Mouse (Mus musculus): ENCODE data around the gene Mul1. TPM values are rescaled to one million over a fixed set of nuclear protein-coding genes. Genes with fewer than 3 reads are reported as not detected.

Mul1 gene
- total RNA-seq, 2 experiments from 2014 or later = 63.0 to 65.1 TPM

DNA sequence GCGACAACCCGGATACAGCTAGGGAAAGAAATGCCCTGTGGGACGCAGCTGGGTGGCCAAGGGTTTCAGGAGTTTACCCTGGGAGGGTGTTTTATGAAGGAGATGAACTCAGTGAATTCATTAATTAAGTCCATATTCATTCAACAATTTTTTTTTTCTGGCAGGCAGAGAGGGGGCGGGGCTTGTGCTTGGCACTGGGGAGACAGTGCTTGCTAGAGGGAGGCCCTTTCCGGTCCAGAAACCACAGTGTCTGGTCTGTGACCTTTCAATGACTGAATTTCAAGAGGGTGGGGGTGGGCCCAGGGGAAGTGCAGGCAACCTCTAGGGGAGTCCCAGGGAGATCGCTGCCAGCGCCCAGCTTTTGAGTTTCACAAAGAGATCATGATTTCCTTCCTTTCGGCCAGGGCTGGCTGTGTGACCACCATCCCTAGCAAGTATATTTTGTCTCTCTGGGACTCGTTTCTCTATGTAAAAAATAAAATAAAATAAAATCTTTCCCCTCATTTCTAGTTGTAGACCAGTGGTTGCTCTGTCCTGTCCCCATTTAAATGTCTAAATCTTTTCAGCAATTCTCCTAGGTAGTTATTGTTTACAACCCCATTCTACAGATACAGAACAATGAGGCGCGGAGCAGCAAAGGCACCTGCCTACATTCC lies 29.5 kb downstream of the Mul1 start:
- H3K4me3 ChIP-seq = no peak overlapping the region
- intact Hi-C loops (cut with DNase I) = loop anchor here (2.0 kb wide), 1 partner anchor 41 kb away; no protein-coding TSS in a partner anchor
- peak; percentile 62 to 63 for DNase-seq (ENCODE audit: extremely low spot score in 1 of 2, low spot score in 2 of 2)
- peak overlapping the region; percentile 92 for H3K27ac ChIP-seq
- no peak for TF ChIP-seq CTCF (IDR thresholded peaks at IDR 0.05)

DNA sequence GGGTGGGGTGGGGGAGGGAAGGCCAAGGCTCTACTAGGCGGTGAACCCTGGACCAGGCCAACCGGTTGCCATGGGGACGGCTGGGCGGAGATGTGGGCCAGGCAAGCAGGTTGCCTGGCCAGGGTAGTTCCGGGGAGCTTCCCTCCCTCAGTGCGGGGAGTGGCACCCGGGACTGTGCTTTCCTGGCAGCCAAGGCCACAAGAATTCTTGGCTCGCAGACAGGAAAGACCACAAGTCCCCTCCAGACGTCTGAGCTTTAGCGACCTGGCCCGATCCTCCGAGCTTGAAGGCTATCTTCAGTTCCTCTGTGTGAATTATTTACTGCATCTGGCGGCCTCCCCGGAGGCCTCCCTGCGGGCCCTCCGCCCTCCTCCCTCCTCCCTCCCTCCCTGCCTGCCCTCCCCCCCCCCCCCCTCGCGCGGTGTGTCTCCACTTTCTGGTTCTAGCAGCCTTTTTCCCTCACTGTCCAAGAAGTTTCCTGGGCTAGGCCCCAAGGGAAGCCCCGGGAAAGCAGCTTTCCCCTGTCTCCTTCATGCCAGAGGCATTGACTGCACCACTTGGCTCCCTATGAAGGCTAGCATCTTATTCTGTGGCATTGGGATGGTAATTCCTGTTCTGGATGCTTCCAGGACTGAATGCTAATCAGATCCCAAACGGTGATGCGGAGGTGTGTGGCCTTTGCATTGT lies 30.3 kb downstream of the Mul1 start:
- H3K27ac ChIP-seq = peak overlapping the region; percentile 92
- DNase-seq (ENCODE audit: extremely low spot score in 1 of 2, low spot score in 2 of 2) = peak in 1 of 2 experiments; percentile 58
- intact Hi-C loops (cut with DNase I) = no loop called here
- TF ChIP-seq CTCF (IDR thresholded peaks at IDR 0.05) = no peak
- H3K4me3 ChIP-seq = no peak overlapping the region

DNA sequence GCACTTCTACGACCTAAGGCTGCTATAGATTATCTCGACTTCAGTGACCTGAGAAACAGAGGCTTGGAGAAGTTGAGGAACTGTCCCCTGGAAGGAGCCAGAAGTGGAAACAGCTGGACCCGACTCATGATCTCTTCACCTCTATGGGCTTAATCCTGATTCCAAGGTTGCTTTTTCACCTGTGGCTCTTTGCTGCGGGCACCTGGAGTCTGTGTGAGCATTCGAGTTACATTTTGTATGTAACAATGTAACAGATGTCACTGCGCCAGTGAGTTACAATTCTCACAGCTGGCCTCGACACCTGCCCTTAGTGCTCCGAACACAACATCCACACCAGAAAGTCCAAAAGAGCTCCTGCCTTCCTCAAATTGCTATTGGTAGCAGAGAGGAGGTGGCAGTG lies 31.0 kb downstream of the Mul1 start:
- no peak for TF ChIP-seq CTCF (IDR thresholded peaks at IDR 0.05)
- Histone ChIP-seq H3K4me3 (no peak overlapping the region), H3K27ac (peak overlapping the region; percentile 92)
- intact Hi-C loops (cut with DNase I) = no loop called here
- DNase-seq (ENCODE audit: extremely low spot score in 1 of 2, low spot score in 2 of 2) = no peak

DNA sequence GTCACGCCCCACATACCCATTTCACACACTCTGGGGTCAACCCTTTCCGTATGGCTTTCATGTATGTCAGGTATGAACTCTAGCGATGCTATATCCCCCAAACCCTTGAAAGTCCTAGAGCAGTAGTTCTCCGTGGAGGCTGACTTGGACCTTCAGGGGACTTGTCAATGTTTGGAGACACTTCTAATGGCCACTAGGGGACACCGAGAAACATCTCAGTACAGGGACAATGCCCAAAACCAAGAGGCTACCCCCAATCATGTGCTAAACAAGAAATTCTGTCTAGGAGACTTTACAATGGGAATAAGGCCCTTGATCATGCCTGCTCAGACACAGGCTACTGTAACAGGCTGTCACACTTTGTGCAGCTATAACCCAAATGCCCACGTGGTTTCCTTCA lies 32.2 kb downstream of the Mul1 start:
- Histone ChIP-seq H3K27ac (0 out of 2 replicates have a peak overlapping the region, but pooled peaks have one; percentile 15), H3K4me3 (no peak overlapping the region)
- peak; percentile 24 for TF ChIP-seq CTCF (IDR thresholded peaks at IDR 0.05)
- intact Hi-C loops (cut with DNase I) = no loop called here
- DNase-seq (ENCODE audit: extremely low spot score in 1 of 2, low spot score in 2 of 2) = no peak

DNA sequence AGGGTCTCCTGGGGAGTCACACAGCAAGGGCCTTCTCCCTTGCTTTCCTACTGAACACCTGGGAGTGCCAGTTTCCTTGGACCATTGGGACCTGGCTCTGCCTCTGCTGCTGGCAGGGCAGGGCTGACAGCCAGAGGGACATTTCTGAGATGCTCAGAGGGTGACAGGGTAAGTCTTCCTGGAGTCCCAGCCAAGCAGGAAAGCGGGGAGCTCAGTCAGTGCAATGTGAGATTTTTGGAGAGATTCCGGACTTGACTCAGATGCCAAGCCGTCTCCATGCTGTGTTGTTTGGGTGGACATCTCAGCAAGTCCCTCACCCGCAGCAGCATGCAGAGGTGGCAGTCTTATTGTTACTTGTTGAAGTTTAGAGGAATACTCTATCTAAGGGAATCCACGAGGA lies 33.0 kb downstream of the Mul1 start:
- H3K4me3 ChIP-seq = no peak overlapping the region
- TF ChIP-seq CTCF (IDR thresholded peaks at IDR 0.05) = no peak
- intact Hi-C loops (cut with DNase I) = no loop called here
- no peak for DNase-seq (ENCODE audit: extremely low spot score in 1 of 2, low spot score in 2 of 2)
- H3K27ac ChIP-seq = peak overlapping the region; percentile 47; the same call in 1 of the 2 replicates

DNA sequence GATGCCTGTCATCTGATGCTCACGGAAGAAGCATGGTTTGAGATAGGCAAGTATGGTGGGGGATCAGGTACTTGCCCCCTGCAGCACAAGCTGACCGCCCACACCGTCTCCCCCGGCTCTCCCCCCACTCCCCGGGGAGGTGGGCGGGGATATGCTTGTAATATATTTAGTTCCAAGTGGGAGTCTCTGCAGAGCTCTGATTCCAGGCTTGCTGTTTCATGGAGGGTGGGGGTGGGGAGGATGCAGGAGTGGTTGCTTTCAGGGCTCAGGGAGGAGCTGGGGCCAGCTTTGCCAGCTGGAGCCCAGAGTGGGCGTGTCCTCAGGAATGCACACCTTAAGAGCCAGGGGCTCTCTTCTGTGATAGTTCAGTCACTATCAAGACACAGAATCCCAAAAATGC lies 34.6 kb downstream of the Mul1 start:
- H3K4me3 ChIP-seq = no peak overlapping the region
- intact Hi-C loops (cut with DNase I) = no loop called here
- peak in 1 of 2 experiments; percentile 64 for DNase-seq (ENCODE audit: extremely low spot score in 1 of 2, low spot score in 2 of 2)
- TF ChIP-seq CTCF (IDR thresholded peaks at IDR 0.05) = no peak
- peak overlapping the region; percentile 71 for H3K27ac ChIP-seq

DNA sequence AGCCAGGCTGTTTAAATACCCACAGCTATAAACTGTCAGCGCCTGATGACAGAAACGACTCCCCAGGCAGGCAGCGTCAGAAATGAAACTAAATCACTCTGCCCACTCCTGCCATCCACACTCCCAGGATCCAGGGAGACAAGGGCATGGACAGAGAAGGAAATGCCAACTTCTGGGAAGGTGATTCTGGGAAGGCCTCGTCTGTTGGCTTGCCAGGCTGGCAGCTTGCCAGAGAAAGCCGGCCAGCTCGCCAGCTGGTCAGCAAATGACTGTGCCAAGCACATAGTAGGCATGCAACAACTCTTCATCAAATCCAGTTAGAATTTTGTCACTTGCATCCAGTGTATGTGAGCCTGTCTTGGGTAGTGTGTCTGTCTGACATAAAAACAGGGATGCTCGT lies 36.8 kb downstream of the Mul1 start:
- DNase-seq (ENCODE audit: extremely low spot score in 1 of 2, low spot score in 2 of 2) = no peak
- no peak overlapping the region for H3K4me3 ChIP-seq
- H3K27ac ChIP-seq = no peak overlapping the region
- TF ChIP-seq CTCF (IDR thresholded peaks at IDR 0.05) = no peak
- intact Hi-C loops (cut with DNase I) = no loop called here

DNA sequence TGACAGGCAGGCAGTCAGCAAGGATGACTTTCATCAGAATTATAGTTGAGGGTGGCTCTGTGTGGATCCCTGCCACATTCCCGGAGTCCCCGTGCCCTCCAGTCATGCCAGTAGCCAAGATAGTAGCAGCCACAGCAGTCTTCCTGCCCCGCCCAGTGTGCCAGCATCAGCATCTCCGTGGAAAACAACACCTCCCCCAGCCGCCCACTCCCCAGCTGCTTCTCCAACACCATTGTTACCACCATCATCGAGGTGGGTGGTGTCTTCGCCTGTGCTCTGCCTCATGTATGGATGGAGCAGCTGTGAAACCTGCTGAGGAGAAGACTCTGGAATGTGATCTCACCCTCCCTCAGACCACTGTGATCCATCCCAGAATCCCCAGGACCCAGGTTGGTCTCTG lies 45.1 kb downstream of the Mul1 start:
- Histone ChIP-seq H3K27ac (peak overlapping the region; percentile 81), H3K4me3 (no peak overlapping the region)
- no peak for TF ChIP-seq CTCF (IDR thresholded peaks at IDR 0.05)
- peak; percentile 78 to 88 for DNase-seq (ENCODE audit: extremely low spot score in 1 of 2, low spot score in 2 of 2)
- intact Hi-C loops (cut with DNase I) = no loop called here

DNA sequence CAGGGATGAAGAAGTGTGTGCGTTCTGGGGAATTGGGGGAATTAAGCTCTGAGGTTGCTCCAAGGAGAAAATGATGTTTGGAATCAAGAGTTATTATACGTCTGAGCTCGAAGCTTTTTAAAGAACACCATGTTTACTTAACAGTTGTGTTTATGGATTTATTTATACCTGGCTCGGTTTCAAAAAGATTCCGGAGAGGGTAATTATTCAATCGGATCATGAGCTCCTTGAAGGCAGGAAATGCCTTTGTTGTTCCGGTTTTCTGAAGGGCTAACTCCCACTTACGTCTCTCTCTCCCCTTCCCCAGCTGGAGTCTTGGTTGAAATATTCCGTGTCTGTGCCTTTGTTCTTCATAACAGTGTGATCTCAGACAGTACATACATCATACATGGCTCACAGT lies 46.5 kb downstream of the Mul1 start:
- DNase-seq (ENCODE audit: extremely low spot score in 1 of 2, low spot score in 2 of 2) = no peak
- no peak for TF ChIP-seq CTCF (IDR thresholded peaks at IDR 0.05)
- H3K4me3 ChIP-seq = no peak overlapping the region
- H3K27ac ChIP-seq = peak overlapping the region; percentile 81; the same call in 1 of the 2 replicates
- intact Hi-C loops (cut with DNase I) = no loop called here

DNA sequence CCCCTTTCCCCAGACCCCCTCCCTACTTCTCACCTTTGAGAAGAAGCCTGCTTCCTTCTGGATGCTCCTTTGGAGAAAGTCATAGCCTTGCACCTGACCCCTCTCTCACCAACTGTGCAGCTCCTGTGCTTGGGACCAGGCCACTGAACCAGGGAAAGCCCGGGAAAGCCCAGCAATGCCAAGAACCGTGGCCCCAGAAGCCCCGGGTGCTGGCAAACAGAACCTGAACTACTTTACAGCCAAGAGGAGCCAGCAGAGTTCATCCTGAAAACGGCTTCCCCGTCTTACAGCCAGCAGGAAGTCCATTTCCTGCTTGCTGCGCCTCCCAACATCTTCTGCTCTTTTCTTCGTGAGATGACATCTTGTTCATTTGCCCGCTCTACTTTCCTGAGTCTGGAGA lies 48.2 kb downstream of the Mul1 start:
- no peak overlapping the region for H3K27ac ChIP-seq
- intact Hi-C loops (cut with DNase I) = no loop called here

DNA sequence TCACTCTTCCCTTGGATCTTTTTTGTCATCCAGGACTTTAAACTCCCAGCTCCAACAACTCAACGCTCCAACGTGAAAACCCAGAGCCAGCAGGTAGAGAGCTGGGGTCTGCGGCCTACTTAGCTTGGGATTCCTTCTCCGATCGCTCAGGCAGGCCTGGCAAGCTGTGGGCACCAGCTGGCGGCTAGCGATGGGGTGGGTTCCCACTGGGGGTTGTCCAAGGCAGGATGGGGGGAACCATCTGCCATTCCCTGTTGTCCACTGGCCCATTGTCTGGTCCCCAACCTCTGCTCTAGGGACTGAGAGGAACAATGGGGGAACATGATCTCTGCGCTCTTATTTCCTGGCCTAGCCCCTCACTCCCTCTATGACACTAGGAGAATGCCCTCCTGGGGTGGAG lies 53.8 kb downstream of the Mul1 start:
- DNase-seq (ENCODE audit: extremely low spot score in 1 of 2, low spot score in 2 of 2) = no peak
- intact Hi-C loops (cut with DNase I) = no loop called here
- TF ChIP-seq CTCF (IDR thresholded peaks at IDR 0.05) = no peak
- no peak overlapping the region for H3K27ac ChIP-seq
- no peak overlapping the region for H3K4me3 ChIP-seq

More for the DNA sequence above, 48.2 kb downstream of the Mul1 start:
- no peak overlapping the region for H3K4me3 ChIP-seq
- no peak for DNase-seq (ENCODE audit: extremely low spot score in 1 of 2, low spot score in 2 of 2)
- TF ChIP-seq CTCF (IDR thresholded peaks at IDR 0.05) = no peak

DNA sequence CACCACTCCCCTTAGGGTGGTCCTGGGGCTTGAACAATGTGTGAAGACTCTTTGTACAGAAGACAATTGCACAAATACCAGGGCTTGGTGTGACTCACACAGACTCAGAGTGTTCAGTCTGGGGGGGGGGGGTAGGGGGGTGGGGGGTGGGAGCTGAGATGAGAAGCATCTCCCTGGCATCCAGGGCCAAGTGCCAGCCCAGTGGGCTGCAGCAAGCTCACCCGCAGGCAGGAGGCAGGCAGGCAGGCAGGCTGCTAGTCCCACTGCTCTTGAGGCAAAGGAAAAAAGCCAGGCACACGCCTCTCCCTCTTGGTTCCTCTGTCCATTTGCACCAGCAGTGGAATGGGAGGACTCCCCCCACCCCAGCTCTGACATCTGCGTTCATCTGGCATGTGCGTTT lies 56.6 kb downstream of the Mul1 start:
- no peak for DNase-seq (ENCODE audit: extremely low spot score in 1 of 2, low spot score in 2 of 2)
- Histone ChIP-seq H3K27ac (peak overlapping the region; percentile 45; the same call in 1 of the 2 replicates), H3K4me3 (no peak overlapping the region)
- intact Hi-C loops (cut with DNase I) = no loop called here
- no peak for TF ChIP-seq CTCF (IDR thresholded peaks at IDR 0.05)

Other genes with a start within 250 kb of the Mul1 start
- gene Hp1bp3, start 218.4 kb upstream of the Mul1 start, total RNA-seq (2021) = 100 to 1,000 TPM; 178 to 183 TPM
- 10 to 100 TPM; 68.9 to 75.7 TPM for gene Sh2d5, start 184.3 kb upstream of the Mul1 start, total RNA-seq (2021)
- 10 to 100 TPM; 29.4 to 31.0 TPM for gene Kif17, start 184.2 kb upstream of the Mul1 start, total RNA-seq (2021)
- gene Ddost, start 129.9 kb upstream of the Mul1 start, total RNA-seq (2021) = 10 to 100 TPM; 82.4 to 88.9 TPM
- 100 to 1,000 TPM; 302 to 313 TPM for gene Pink1, start 108.4 kb upstream of the Mul1 start, total RNA-seq (2021)
- gene Cda, start 66.7 kb upstream of the Mul1 start, total RNA-seq (2021) = 1 to 10 TPM; 3.8 to 4.0 TPM
- gene Fam43b, start 38.1 kb upstream of the Mul1 start, total RNA-seq (2021) = 10 to 100 TPM; 33.4 to 42.4 TPM
- gene Camk2n1, start 19.6 kb downstream of the Mul1 start, total RNA-seq (2021) = 1,000 to 10,000 TPM; 1,332 to 1,386 TPM
- gene Vwa5b1, start 201.2 kb downstream of the Mul1 start, total RNA-seq (2021) = 1 to 10 TPM; 4.9 to 6.0 TPM

Data from left cerebral cortex, adult 2 months (tissue).